Mouse (Mus musculus): Measurements from ENCODE around the gene Smarce1. TPM values are rescaled to one million over a fixed set of nuclear protein-coding genes. Genes with fewer than 3 reads are reported as not detected.
"Not testable (repeated sequence)": the region's sequence is repeated elsewhere in the genome, so short reads cannot be mapped to it uniquely, and the experiment has no call there.

Smarce1 gene
- polyA plus RNA-seq, 1 experiment from 2014 or later = 370 TPM

DNA sequence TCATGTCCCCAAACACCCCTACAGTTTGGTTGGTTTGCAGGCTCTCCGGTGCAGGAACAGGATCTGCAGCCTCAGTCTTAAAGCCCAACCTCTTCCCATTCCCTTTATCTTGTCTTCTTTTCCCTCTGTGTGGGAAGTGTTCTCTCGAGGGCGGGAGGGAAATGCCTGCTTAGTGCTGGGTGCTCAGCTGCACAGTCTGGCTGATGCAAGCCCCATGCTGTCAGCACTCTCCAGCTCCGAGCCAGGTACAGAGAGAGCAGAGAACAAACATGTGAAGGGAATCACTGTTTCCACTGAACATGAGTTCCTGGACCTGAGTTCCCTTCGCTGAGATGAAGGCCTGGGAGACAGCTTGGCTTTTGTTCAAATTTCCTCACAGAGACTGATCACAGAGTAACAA lies 19.4 kb upstream of the Smarce1 start:
- ATAC-seq = no peak
- Histone ChIP-seq H3K4me3 (replicated peaks) (no peak overlapping the region), H3K4me1 (replicated peaks) (no peaks in the 10 kb centered on the region), H3K9ac (replicated peaks) (no peak overlapping the region), H3K36me3 (no peaks in the 10 kb centered on the region), H3K27me3 (no peaks in the 10 kb centered on the region), H3K9me3 (no peaks in the 10 kb centered on the region), H3K27ac (no peak overlapping the region), H3K4me2 (replicated peaks) (no peak overlapping the region)
- WGBS = 67% methylated on average over 5 of the region's 5 CpGs

DNA sequence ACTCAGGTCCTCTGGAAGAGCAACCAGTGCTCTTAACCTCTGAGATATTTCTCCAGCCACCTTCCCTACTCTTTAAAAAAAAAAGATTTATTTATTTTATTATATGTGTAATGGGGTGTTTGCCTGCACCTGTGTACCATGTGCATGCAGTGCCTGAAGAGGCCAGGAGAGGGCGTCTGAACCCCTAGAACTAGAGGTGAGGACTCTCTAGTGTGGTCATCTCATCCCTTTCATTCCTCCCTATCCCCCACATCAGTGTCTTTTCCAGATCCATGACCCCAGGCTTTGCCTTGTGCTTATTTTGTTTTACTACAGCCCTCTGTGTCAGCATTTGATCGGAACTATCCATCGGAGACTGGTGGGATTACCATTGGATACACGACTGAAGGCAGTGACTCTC lies 18.3 kb upstream of the Smarce1 start:
- Histone ChIP-seq H3K27ac (no peak overlapping the region), H3K4me1 (replicated peaks) (0 out of 2 replicates have a peak, but pooled peaks cover 1% of the 10 kb centered on the region), H3K9me3 (no peaks in the 10 kb centered on the region), H3K9ac (replicated peaks) (no peak overlapping the region), H3K4me3 (replicated peaks) (no peak overlapping the region), H3K27me3 (no peaks in the 10 kb centered on the region), H3K36me3 (no peaks in the 10 kb centered on the region), H3K4me2 (replicated peaks) (no peak overlapping the region)
- 64% methylated on average over 4 of the region's 4 CpGs for WGBS
- no peak for ATAC-seq

DNA sequence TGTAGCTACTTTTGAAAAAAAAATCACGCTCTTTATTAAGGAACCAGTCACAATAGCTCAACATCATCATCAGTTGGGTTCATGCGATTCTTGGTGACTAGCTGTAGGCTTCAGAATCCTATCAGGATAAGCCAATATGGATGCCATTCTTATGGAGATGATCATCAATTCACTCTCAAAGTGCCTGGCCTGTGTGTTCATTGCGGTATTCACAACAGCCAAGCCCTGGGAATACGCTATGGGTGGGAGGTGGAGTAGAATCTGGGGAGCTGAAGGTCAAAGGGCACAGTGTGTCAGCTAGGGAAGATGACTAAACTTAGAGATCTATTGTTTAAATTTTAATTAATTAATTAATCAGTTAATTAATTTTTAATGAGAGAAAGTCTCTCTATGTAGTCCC lies 17.1 kb upstream of the Smarce1 start:
- Histone ChIP-seq H3K27me3 (no peaks in the 10 kb centered on the region), H3K27ac (no peak overlapping the region), H3K36me3 (no peaks in the 10 kb centered on the region), H3K9ac (replicated peaks) (no peak overlapping the region), H3K4me2 (replicated peaks) (no peak overlapping the region), H3K9me3 (no peaks in the 10 kb centered on the region), H3K4me1 (replicated peaks) (0 out of 2 replicates have a peak, but pooled peaks cover 7% of the 10 kb centered on the region), H3K4me3 (replicated peaks) (no peak overlapping the region)
- ATAC-seq = no peak
- 86% methylated on average over 4 of the region's 4 CpGs for WGBS

DNA sequence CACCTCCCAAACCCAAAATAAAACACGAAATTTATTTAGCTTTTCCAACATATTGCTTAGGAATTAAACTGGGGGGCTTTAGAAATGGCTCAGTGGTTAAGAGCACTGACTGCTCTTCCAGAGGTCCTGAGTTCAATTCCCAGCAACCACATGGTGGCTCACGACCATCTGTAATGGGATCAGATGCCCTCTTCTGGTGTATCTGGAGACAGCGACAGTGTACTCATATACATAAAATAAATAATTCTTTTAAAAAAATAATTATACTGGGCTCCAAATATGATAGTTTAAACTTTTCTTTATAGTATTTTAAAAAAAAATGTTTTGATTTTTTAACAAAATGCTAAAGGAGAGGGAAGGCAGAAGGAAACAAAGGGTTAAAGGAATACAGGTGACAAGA lies 13.7 kb upstream of the Smarce1 start:
- 45% methylated on average over 3 of the region's 3 CpGs for WGBS
- not testable (repeated sequence) for ATAC-seq; H3K27me3 ChIP-seq; H3K9ac ChIP-seq (replicated peaks); H3K27ac ChIP-seq; H3K36me3 ChIP-seq; H3K4me3 ChIP-seq (replicated peaks); H3K4me2 ChIP-seq (replicated peaks); H3K4me1 ChIP-seq (replicated peaks); H3K9me3 ChIP-seq

DNA sequence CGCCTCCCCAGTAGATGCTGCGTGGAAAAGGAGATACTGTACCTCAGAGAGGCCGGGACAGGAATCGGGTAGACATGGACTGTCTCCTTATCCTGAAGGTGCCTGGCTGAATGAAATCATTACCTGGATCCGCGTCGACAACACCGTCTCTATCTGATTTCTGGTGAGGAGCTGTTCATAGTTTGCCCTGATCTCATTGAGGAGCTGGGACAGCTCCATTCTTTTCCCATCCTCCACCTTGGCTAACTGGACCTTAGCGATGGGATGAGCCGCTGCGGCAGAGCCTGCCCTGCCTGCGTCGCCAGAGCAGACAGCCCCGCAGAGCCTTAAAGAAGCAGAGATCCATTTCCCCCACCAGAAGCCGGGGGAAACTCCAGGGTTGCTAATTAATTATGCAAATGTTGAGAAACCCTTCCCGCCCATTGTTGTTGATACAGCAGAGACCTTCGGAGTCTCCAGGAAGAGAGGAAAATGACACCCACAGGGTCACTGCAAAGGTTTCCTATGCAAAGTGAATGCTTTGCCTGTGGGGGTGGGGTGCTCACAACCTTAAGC lies 13.1 kb upstream of the Smarce1 start, which contains the start of gene Krt222:
Gene Krt222, minus strand, starts transcription at position 266 of the 555 bp plus-strand sequence.
- Histone ChIP-seq H3K27me3 (no peaks in the 10 kb centered on the region), H3K9ac (replicated peaks) (peak within 1 kb of the TSS; percentile 50), H3K9me3 (no peaks in the 10 kb centered on the region), H3K27ac (peak within 1 kb of the TSS; percentile 54), H3K4me1 (replicated peaks) (0 out of 2 replicates have a peak, but pooled peaks cover 7% of the 10 kb centered on the region), H3K36me3 (no peaks in the 10 kb centered on the region), H3K4me2 (replicated peaks) (peak within 1 kb of the TSS; percentile 53), H3K4me3 (replicated peaks) (peak within 1 kb of the TSS; percentile 32)
- WGBS = 6% methylated on average over 17 of the region's 17 CpGs
- ATAC-seq = 0 out of 2 replicates have a peak, but pooled peaks have one; percentile 50

DNA sequence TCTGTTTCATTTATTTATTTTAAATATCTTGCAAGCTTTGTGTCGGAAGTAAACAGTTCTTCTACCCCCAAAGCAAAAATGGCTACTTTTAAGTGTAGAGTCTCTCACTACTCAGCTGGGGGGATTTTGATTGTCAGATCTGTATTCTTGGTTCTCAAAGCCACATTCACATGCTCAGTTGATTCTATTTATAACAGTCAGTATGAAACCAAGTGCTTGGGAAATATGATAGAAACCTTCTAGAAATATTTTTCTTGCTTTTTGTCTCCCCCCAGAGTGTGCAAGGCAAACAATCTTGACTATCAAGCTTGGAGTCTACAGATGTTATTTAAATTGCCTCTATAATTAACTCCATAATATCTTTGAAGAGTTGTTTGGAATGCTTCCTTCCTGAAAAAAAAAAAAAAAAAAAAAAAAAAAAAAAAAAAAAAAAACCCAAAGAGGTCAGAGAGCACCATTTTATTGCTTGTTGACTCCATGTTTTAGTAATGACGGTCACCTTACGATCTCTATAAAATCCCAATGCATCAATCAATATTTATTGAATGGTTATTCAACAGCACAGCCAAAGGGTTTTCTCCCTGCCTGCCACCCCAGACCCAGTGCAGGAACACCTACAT lies 12.5 kb upstream of the Smarce1 start:
- peak overlapping the region; percentile 50 for H3K9ac ChIP-seq (replicated peaks)
- no peaks in the 10 kb centered on the region for H3K27me3 ChIP-seq
- H3K4me1 ChIP-seq (replicated peaks) = 0 out of 2 replicates have a peak, but pooled peaks cover 7% of the 10 kb centered on the region
- peak overlapping the region; percentile 53 for H3K4me2 ChIP-seq (replicated peaks)
- peak overlapping the region; percentile 54 for H3K27ac ChIP-seq
- WGBS = 70% methylated on average over 3 of the region's 3 CpGs
- no peaks in the 10 kb centered on the region for H3K36me3 ChIP-seq
- ATAC-seq = no peak
- peak overlapping the region; percentile 32 for H3K4me3 ChIP-seq (replicated peaks)
- no peaks in the 10 kb centered on the region for H3K9me3 ChIP-seq

DNA sequence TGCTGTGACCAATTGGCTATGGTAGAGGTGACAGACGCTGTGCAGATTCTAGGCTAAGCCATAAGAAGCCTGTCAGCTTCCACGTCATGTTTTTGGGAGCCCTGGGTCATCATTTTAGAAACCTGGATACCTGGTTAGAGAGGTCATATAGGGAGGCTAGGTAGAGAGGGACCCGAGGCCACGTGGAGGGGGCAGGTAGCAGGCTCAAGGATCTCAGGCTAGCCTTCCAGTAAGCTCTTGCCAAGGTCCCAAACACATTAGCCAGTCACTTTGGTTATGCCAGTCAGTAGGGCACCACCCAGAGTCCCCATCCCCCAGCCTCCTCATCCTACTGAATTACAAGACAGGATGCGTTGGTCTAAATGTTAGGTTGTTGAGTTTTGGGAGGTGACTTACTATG lies 11.2 kb upstream of the Smarce1 start:
- no peaks in the 10 kb centered on the region for H3K9me3 ChIP-seq
- no peak overlapping the region for H3K4me2 ChIP-seq (replicated peaks)
- WGBS = 75% methylated on average over 5 of the region's 5 CpGs
- no peak overlapping the region for H3K4me3 ChIP-seq (replicated peaks)
- no peak for ATAC-seq
- H3K27ac ChIP-seq = no peak overlapping the region
- H3K9ac ChIP-seq (replicated peaks) = no peak overlapping the region
- H3K4me1 ChIP-seq (replicated peaks) = 0 out of 2 replicates have a peak, but pooled peaks cover 7% of the 10 kb centered on the region
- H3K36me3 ChIP-seq = no peaks in the 10 kb centered on the region
- H3K27me3 ChIP-seq = no peaks in the 10 kb centered on the region

DNA sequence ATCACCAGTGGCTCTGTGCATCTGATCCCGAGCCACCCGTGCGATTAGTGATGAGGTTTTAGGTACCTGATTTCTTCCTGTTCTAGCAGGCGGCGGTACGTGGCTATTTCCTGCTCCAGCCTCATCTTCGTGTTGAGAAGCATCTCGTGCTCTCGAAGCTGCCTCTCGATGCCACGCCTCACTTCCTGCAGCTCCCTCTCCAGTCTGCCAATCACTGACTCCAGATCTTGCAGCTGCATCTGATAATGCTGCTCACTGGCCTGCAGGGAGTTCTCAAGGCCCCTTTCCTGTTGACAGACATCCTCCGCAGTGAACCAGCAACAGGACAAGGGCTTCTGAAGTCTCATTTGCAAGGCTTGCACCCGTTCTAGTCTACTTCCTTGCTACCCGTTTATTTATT lies 7.7 kb upstream of the Smarce1 start:
- WGBS = 75% methylated on average over 14 of the region's 14 CpGs
- H3K4me3 ChIP-seq (replicated peaks) = no peak overlapping the region
- H3K9me3 ChIP-seq = no peaks in the 10 kb centered on the region
- no peak overlapping the region for H3K4me2 ChIP-seq (replicated peaks)
- no peak overlapping the region for H3K27ac ChIP-seq
- H3K9ac ChIP-seq (replicated peaks) = no peak overlapping the region
- no peak for ATAC-seq
- no peaks in the 10 kb centered on the region for H3K27me3 ChIP-seq
- no peaks in the 10 kb centered on the region for H3K36me3 ChIP-seq
- no peaks in the 10 kb centered on the region for H3K4me1 ChIP-seq (replicated peaks)

DNA sequence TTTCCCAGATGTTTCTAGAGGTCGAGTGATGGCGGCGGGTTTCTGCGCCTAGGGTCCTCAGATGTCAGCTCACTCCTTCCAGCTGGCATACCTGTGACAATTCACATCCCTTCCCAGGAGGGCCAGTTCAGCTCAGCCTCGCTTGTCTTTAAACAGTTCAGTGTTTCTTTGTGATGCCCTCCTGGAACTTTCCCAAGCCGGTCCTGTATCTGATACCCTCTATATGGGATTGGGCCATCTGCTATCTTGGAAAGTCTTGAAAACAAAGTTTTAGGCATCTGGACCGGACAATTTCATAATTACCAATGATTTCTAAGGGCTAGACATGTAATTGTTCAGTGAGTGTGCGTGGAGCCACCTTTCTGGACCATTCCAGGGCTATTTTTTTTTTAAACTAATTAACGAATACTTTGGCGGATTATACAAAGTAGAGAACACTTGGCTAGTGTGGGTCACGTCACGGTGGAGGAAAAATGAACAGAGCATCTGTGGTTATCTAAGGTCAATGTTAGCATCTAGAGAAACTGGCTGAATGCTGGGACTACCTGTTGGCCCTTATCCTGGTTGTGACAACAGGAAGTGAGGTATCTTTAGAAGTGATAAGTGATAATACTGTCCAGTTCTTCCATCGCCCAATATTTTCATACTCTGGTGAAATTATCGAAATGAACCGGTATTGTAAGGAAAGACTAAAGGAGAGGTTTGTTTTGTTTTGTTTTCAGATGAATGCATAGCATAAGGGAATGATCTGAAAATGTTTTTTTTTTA lies 416 bp upstream of the Smarce1 start:
- Histone ChIP-seq H3K27ac (peak overlapping the region; percentile 99), H3K9ac (replicated peaks) (peak overlapping the region; percentile 99), H3K4me2 (replicated peaks) (peak overlapping the region; percentile 80), H3K36me3 (peaks cover 16% of the 10 kb centered on the region), H3K27me3 (no peaks in the 10 kb centered on the region), H3K9me3 (no peaks in the 10 kb centered on the region), H3K4me3 (replicated peaks) (peak overlapping the region; percentile 93), H3K4me1 (replicated peaks) (peaks cover 34% of the 10 kb centered on the region)
- peak; percentile 62 for ATAC-seq
- 24% methylated on average over 15 of the region's 15 CpGs for WGBS

DNA sequence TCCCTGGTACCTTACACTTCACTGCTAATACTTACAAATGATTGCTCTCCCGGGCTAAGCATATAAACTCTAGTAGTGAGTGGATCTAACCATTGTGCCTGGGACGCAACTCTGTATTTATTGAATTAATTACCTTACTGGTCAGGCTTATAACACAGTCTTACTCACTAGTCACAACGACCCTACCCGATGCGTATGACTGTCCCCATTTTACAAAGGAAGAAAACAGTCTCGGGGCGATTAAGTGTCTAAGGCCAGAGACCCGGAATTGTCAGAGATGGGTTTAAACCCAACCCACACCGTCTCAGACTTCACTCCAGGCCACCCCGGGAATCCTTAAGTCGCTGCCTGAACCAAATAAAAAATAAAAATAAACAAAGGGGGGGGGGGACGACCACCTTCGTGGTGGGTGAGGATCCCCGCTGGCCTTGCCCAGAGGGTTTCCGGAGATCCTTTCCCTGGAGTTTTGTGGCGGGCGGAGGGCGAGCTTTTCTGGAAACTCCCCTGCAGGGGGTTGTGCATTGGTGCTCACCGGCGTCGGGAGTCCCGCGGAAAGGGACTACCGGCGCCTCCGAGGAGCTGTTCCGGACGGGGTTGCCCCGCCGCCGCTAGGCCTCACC lies 1.1 kb downstream of the Smarce1 start:
- Histone ChIP-seq H3K9ac (replicated peaks) (peak overlapping the region; percentile 99), H3K9me3 (no peaks in the 10 kb centered on the region), H3K36me3 (peaks cover 26% of the 10 kb centered on the region), H3K27me3 (no peaks in the 10 kb centered on the region), H3K4me3 (replicated peaks) (peak overlapping the region; percentile 93), H3K27ac (peak overlapping the region; percentile 99), H3K4me2 (replicated peaks) (peak overlapping the region; percentile 80), H3K4me1 (replicated peaks) (peaks cover 37% of the 10 kb centered on the region)
- WGBS = under 1% methylated on average over 31 of the region's 31 CpGs
- ATAC-seq = peak; percentile 30

DNA sequence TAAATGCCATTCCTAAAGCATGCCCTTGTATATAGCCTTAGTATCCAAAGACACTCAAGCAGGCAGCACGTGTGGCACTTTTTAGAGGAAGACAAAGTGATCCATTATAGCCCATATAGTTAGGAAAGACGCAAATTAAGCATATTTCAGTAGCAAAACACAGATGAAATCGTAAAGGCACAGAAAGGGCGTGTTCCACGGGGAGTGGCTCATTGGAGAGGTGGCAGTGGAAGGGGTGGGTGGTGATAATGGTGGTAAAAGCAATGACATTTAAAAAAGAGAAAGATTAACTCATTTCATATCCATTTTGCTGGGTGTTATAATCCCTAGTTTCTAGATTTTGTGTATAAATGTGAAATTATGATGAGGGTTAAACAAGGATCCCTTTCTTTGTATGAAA lies 4.5 kb downstream of the Smarce1 start:
- H3K4me2 ChIP-seq (replicated peaks) = no peak overlapping the region
- H3K27ac ChIP-seq = no peak overlapping the region
- peaks cover 53% of the 10 kb centered on the region for H3K36me3 ChIP-seq
- WGBS = 95% methylated on average over 5 of the region's 5 CpGs
- no peak overlapping the region for H3K9ac ChIP-seq (replicated peaks)
- no peaks in the 10 kb centered on the region for H3K9me3 ChIP-seq
- no peaks in the 10 kb centered on the region for H3K27me3 ChIP-seq
- H3K4me1 ChIP-seq (replicated peaks) = peaks cover 29% of the 10 kb centered on the region
- no peak for ATAC-seq
- no peak overlapping the region for H3K4me3 ChIP-seq (replicated peaks)

DNA sequence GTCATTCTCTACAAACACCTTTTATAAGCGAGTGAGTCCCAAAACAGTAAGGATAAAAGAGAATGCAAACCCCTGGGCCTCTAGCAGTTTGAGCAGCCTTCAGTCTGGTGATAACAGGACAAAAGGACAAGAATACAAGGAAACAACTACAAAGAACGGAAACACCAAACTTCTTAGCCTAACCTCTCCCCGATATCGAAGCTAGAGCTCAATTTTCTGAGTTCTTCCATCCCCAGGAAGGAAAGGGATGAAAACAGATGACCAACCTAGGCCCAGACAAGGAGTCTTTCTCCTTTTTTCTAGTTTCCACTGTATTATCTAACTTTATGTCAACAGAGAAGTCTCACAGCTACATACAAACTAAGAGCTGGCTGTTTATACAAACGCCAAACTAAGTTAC lies 7.5 kb downstream of the Smarce1 start:
- no peak overlapping the region for H3K9ac ChIP-seq (replicated peaks)
- no peak overlapping the region for H3K4me2 ChIP-seq (replicated peaks)
- peaks cover 19% of the 10 kb centered on the region for H3K4me1 ChIP-seq (replicated peaks)
- no peak for ATAC-seq
- peaks cover 72% of the 10 kb centered on the region for H3K36me3 ChIP-seq
- H3K27ac ChIP-seq = no peak overlapping the region
- H3K27me3 ChIP-seq = no peaks in the 10 kb centered on the region
- 86% methylated on average over 5 of the region's 5 CpGs for WGBS
- H3K4me3 ChIP-seq (replicated peaks) = no peak overlapping the region
- no peaks in the 10 kb centered on the region for H3K9me3 ChIP-seq
